Mouse (Mus musculus): ENCODE data around the gene Gnb1l. TPM values are rescaled to one million over a fixed set of nuclear protein-coding genes. Genes with fewer than 3 reads are reported as not detected.

Gnb1l gene
- polyA plus RNA-seq, 1 experiment from 2014 or later: 9.3 TPM

DNA sequence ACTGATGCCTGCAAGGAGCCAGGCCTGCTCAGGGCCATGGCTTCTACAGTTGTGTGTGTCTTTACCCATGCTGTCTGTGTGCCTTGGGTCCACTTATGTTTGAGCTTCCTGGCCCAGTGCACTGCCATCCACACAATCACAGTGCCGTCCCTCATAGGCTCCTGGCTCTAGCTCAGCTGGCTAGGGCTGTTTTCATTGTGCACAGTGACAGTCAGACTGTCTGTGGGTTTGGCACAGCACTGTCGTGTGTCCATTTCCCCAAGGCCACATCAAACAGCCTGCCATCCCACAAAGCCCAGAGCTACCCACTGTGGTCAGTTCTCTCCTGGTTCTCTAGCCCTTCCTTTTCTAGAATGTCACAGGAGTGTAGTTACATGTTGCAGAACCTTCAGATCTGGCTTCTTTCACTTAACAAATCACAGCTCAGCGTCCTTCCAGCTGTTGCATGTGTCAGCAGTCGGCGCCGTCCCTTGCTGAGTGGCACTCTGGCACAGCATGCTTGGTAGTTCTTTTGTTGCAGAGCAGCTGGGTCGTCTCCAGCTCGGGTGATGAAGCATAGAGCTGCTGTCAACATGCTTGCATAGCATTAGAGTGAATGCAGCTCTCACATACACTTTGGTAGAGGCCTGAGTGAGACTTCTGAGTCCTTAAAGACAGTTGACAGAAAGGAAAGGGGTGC, 44.8 kb downstream of the Gnb1l start:
- WGBS: 33% methylated on average over 8 of the region's 8 CpGs
- Histone ChIP-seq H3K36me3 (ENCODE audit: control insufficient read depth, insufficient read depth, low read length) (no peaks in the 10 kb centered on the region), H3K9ac (ENCODE audit: low read length) (no peak overlapping the region), H3K27me3 (ENCODE audit: control insufficient read depth, insufficient read depth, low read length) (peaks cover 6% of the 10 kb centered on the region; the same call in 1 of the 2 replicates), H3K9me3 (ENCODE audit: control insufficient read depth, low read length) (no peaks in the 10 kb centered on the region), H3K4me3 (ENCODE audit: control insufficient read depth in 1 of 2, insufficient read depth in 1 of 2, low read depth in 1 of 2, low read length in 2 of 2) (no peak overlapping the region), H3K4me2 (ENCODE audit: low read length) (no peak overlapping the region), H3K4me1 (ENCODE audit: control insufficient read depth in 2 of 2, insufficient read depth in 2 of 2, low read length in 2 of 2) (peaks cover 10 to 12% of the 10 kb centered on the region in 2 experiments), H3K27ac (replicated peaks in 1 of 2; ENCODE audit: control insufficient read depth in 1 of 2, insufficient read depth in 1 of 2, low read depth in 2 of 2, low read length in 2 of 2) (no peak overlapping the region)
- ATAC-seq (ENCODE audit: insufficient number of reproducible peaks, insufficient read depth, low FRiP score, low read depth): peak; percentile 61; the same call in 1 of the 2 replicates

DNA sequence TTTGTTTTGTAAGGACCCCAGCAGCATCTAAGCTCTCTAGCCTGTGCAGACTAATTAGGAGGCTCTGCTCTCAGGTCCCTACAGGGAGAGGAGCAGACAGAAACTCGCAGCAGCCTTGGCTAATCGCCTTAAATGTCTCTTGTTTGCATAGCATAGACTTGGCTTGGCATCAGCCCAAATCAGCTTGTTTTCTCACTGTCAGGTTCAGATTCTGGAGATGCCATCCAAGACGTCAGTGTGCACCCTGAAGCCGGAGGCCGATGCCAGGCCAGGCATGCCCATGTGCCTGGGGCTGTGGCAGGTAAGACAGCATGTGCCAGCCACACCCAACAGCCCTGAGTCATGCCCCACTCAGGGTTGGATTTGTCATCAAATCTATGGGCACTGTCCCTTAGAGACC, 49.4 kb downstream of the Gnb1l start:
- peaks cover 2% of the 10 kb centered on the region; the same call in 1 of the 2 replicates for H3K27me3 ChIP-seq (ENCODE audit: control insufficient read depth, insufficient read depth, low read length)
- no peak for ATAC-seq (ENCODE audit: insufficient number of reproducible peaks, insufficient read depth, low FRiP score, low read depth)
- WGBS: 71% methylated on average over 5 of the region's 5 CpGs

DNA sequence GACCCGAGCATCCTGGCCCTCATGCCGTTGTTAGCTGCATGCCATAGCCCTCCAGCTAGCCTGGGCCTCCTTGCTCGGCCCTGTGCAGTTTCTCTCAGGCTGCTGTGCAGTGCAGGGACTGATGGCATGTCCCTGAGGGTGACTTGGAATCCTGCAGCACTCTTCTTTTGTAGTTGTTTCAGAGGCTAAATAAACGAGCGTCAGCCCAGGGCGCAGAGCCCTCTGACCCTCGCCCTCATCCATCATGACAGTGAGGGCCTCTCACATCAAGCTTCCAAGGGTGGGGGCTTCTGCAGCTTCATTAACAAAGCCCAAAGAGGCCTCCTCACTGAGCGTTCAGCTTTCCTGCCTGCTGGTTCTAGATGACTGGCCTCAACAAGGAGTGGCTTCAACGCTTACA, 53.1 kb downstream of the Gnb1l start:
- Histone ChIP-seq H3K27me3 (ENCODE audit: control insufficient read depth, insufficient read depth, low read length) (0 out of 2 replicates have a peak, but pooled peaks cover 10% of the 10 kb centered on the region), H3K9ac (ENCODE audit: low read length) (no peak overlapping the region), H3K27ac (replicated peaks in 1 of 2; ENCODE audit: control insufficient read depth in 1 of 2, insufficient read depth in 1 of 2, low read depth in 2 of 2, low read length in 2 of 2) (no peak overlapping the region), H3K9me3 (ENCODE audit: control insufficient read depth, low read length) (no peaks in the 10 kb centered on the region), H3K4me3 (ENCODE audit: control insufficient read depth in 1 of 2, insufficient read depth in 1 of 2, low read depth in 1 of 2, low read length in 2 of 2) (no peak overlapping the region), H3K4me1 (ENCODE audit: control insufficient read depth in 2 of 2, insufficient read depth in 2 of 2, low read length in 2 of 2) (peaks cover 10 to 14% of the 10 kb centered on the region in 2 experiments), H3K4me2 (ENCODE audit: low read length) (no peak overlapping the region), H3K36me3 (ENCODE audit: control insufficient read depth, insufficient read depth, low read length) (no peaks in the 10 kb centered on the region)
- WGBS: 58% methylated on average over 9 of the region's 9 CpGs
- no peak for ATAC-seq (ENCODE audit: insufficient number of reproducible peaks, insufficient read depth, low FRiP score, low read depth)

More for the DNA sequence above, 49.4 kb downstream of the Gnb1l start:
- Histone ChIP-seq H3K9ac (ENCODE audit: low read length) (no peak overlapping the region), H3K9me3 (ENCODE audit: control insufficient read depth, low read length) (no peaks in the 10 kb centered on the region), H3K4me1 (ENCODE audit: control insufficient read depth in 2 of 2, insufficient read depth in 2 of 2, low read length in 2 of 2) (peaks cover 10 to 12% of the 10 kb centered on the region in 2 experiments), H3K4me3 (ENCODE audit: control insufficient read depth in 1 of 2, insufficient read depth in 1 of 2, low read depth in 1 of 2, low read length in 2 of 2) (no peak overlapping the region), H3K4me2 (ENCODE audit: low read length) (no peak overlapping the region), H3K36me3 (ENCODE audit: control insufficient read depth, insufficient read depth, low read length) (no peaks in the 10 kb centered on the region), H3K27ac (replicated peaks in 1 of 2; ENCODE audit: control insufficient read depth in 1 of 2, insufficient read depth in 1 of 2, low read depth in 2 of 2, low read length in 2 of 2) (no peak overlapping the region)

DNA sequence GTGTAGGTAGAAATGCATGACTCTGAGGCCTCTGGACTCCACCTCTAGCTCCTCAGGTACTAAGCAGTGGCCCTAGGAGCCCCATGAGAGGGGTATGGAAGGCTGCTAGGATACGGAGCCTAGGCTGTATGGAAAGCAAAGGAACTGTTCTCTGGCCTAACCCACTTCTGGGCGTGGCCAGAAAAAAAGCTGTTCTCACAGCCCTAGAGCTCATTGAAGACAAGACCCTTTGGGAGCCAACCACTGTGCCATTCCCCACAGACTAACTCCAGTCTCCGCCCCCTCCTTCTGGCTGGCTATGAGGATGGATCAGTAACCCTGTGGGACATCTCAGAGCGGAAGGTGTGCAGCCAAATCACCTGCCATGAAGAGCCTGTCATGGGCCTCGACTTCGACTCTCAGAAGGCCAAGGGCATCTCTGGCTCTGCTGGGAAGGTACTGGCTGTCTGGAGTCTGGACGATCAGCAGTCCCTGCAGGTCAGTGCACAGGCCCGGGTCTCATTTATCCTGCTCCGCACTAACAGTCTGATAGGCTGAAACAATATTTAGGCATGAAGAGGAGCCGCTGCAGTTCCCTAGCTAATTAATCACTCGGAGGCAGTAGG, 53.7 kb downstream of the Gnb1l start:
- WGBS: 78% methylated on average over 11 of the region's 11 CpGs
- H3K4me2 ChIP-seq (ENCODE audit: low read length): no peak overlapping the region
- H3K4me1 ChIP-seq (ENCODE audit: control insufficient read depth in 2 of 2, insufficient read depth in 2 of 2, low read length in 2 of 2): peaks cover 10 to 14% of the 10 kb centered on the region in 2 experiments
- 0 out of 2 replicates have a peak, but pooled peaks cover 10% of the 10 kb centered on the region for H3K27me3 ChIP-seq (ENCODE audit: control insufficient read depth, insufficient read depth, low read length)
- H3K9ac ChIP-seq (ENCODE audit: low read length): no peak overlapping the region
- H3K9me3 ChIP-seq (ENCODE audit: control insufficient read depth, low read length): no peaks in the 10 kb centered on the region
- ATAC-seq (ENCODE audit: insufficient number of reproducible peaks, insufficient read depth, low FRiP score, low read depth): no peak
- H3K36me3 ChIP-seq (ENCODE audit: control insufficient read depth, insufficient read depth, low read length): no peaks in the 10 kb centered on the region
- no peak overlapping the region for H3K4me3 ChIP-seq (ENCODE audit: control insufficient read depth in 1 of 2, insufficient read depth in 1 of 2, low read depth in 1 of 2, low read length in 2 of 2)
- H3K27ac ChIP-seq (replicated peaks in 1 of 2; ENCODE audit: control insufficient read depth in 1 of 2, insufficient read depth in 1 of 2, low read depth in 2 of 2, low read length in 2 of 2): no peak overlapping the region

DNA sequence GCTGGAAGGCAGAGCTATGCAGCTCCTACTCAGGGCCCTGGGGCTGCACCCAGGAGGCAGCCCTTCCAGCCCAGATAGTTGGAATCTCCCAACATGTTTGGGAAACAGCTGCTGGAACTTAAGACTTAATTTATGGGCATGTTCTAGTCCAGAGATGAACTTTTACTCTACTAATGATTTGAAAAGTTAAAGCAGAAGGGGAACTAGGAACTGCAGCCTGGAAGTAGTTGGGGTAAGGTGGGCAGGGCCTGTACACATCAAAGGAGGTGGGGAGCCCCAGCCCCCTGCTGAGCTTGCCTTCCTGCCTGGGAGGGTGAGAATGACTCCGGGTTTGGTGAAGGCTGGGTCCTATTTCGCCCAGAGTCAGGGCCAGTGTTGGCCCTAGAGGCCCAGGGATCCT, 56.2 kb downstream of the Gnb1l start:
- no peaks in the 10 kb centered on the region for H3K9me3 ChIP-seq (ENCODE audit: control insufficient read depth, low read length)
- no peak overlapping the region for H3K4me2 ChIP-seq (ENCODE audit: low read length)
- no peak for ATAC-seq (ENCODE audit: insufficient number of reproducible peaks, insufficient read depth, low FRiP score, low read depth)
- no peak overlapping the region for H3K27ac ChIP-seq (replicated peaks in 1 of 2; ENCODE audit: control insufficient read depth in 1 of 2, insufficient read depth in 1 of 2, low read depth in 2 of 2, low read length in 2 of 2)
- H3K27me3 ChIP-seq (ENCODE audit: control insufficient read depth, insufficient read depth, low read length): 0 out of 2 replicates have a peak, but pooled peaks cover 10% of the 10 kb centered on the region
- no peaks in the 10 kb centered on the region for H3K36me3 ChIP-seq (ENCODE audit: control insufficient read depth, insufficient read depth, low read length)
- no peak overlapping the region for H3K9ac ChIP-seq (ENCODE audit: low read length)
- WGBS: 53% methylated on average over 2 of the region's 2 CpGs
- H3K4me3 ChIP-seq (ENCODE audit: control insufficient read depth in 1 of 2, insufficient read depth in 1 of 2, low read depth in 1 of 2, low read length in 2 of 2): no peak overlapping the region
- peaks cover 10 to 11% of the 10 kb centered on the region in 2 experiments for H3K4me1 ChIP-seq (ENCODE audit: control insufficient read depth in 2 of 2, insufficient read depth in 2 of 2, low read length in 2 of 2)

DNA sequence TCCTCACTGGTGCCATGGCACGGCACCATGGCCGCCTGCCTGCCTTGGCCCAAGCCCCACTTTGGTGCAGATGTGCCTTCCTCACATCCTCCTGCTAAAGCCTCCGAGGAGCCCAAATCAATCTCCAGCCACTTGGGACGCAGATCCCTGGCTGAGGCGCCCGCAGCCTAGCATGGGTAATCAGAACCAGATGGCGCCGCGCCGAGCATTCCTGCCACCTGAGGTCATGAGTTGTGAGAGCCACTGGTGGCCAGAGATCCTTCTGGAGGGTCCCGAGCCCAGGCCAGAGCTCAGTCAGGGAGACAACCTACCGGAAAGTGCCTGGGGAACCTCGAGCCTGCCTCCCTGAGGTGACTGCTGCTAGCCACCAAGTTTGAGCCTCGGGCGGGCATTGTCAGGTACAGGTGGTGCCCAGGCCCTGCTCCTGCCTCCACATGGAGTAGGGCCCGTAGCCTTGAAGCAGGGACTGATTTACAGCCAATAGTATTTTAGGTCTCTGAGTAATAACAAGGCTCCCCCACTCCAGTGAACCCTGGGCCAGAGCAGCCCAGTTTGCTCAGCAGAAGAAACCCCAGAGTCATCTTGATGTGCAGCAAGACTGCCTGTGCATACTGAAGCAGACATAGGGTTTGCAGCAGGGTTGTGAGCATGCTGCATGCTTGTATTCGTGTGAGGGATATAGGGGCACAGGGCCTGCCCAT, 56.9 kb downstream of the Gnb1l start:
- WGBS: 26% methylated on average over 17 of the region's 17 CpGs
- Histone ChIP-seq H3K36me3 (ENCODE audit: control insufficient read depth, insufficient read depth, low read length) (no peaks in the 10 kb centered on the region), H3K4me3 (ENCODE audit: control insufficient read depth in 1 of 2, insufficient read depth in 1 of 2, low read depth in 1 of 2, low read length in 2 of 2) (no peak overlapping the region), H3K9me3 (ENCODE audit: control insufficient read depth, low read length) (no peaks in the 10 kb centered on the region), H3K4me2 (ENCODE audit: low read length) (no peak overlapping the region), H3K27me3 (ENCODE audit: control insufficient read depth, insufficient read depth, low read length) (0 out of 2 replicates have a peak, but pooled peaks cover 10% of the 10 kb centered on the region), H3K27ac (replicated peaks in 1 of 2; ENCODE audit: control insufficient read depth in 1 of 2, insufficient read depth in 1 of 2, low read depth in 2 of 2, low read length in 2 of 2) (0 out of 4 replicates have a peak overlapping the region, but pooled peaks of 1 of the 2 experiments have one; percentile 24), H3K9ac (ENCODE audit: low read length) (no peak overlapping the region; the same call in 1 of the 2 replicates), H3K4me1 (ENCODE audit: control insufficient read depth in 2 of 2, insufficient read depth in 2 of 2, low read length in 2 of 2) (peaks cover 10 to 11% of the 10 kb centered on the region in 2 experiments)
- ATAC-seq (ENCODE audit: insufficient number of reproducible peaks, insufficient read depth, low FRiP score, low read depth): peak; percentile 45

DNA sequence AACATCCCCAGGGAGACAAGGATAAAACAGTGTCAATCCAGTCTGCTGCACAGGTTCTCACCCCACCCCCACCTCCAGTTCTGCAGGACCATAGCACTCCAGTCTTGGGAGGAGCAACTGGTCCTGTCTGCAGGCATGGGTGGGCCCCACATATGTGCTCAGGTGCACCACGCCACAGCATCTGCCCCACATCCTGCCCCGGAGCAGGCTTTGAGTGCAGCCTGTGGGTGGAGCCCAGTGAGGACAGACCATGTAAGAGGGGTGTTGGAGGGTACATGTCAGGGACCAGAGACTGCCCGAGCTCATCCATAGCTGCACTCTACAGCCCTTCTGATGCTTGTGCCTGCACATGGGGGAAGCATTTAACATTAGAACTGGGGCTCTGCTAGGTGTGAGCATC, 57.9 kb downstream of the Gnb1l start:
- 0 out of 2 replicates have a peak, but pooled peaks cover 10% of the 10 kb centered on the region for H3K27me3 ChIP-seq (ENCODE audit: control insufficient read depth, insufficient read depth, low read length)
- ATAC-seq (ENCODE audit: insufficient number of reproducible peaks, insufficient read depth, low FRiP score, low read depth): no peak
- WGBS: 81% methylated on average over 3 of the region's 3 CpGs

More for the DNA sequence above, 57.9 kb downstream of the Gnb1l start:
- H3K9ac ChIP-seq (ENCODE audit: low read length): no peak overlapping the region
- peaks cover 10 to 11% of the 10 kb centered on the region in 2 experiments for H3K4me1 ChIP-seq (ENCODE audit: control insufficient read depth in 2 of 2, insufficient read depth in 2 of 2, low read length in 2 of 2)
- H3K4me3 ChIP-seq (ENCODE audit: control insufficient read depth in 1 of 2, insufficient read depth in 1 of 2, low read depth in 1 of 2, low read length in 2 of 2): no peak overlapping the region
- H3K27ac ChIP-seq (replicated peaks in 1 of 2; ENCODE audit: control insufficient read depth in 1 of 2, insufficient read depth in 1 of 2, low read depth in 2 of 2, low read length in 2 of 2): no peak overlapping the region
- H3K4me2 ChIP-seq (ENCODE audit: low read length): no peak overlapping the region
- no peaks in the 10 kb centered on the region for H3K9me3 ChIP-seq (ENCODE audit: control insufficient read depth, low read length)
- no peaks in the 10 kb centered on the region for H3K36me3 ChIP-seq (ENCODE audit: control insufficient read depth, insufficient read depth, low read length)
